11 mouse cellular contexts compared by ENCODE assay signal in the genomic region with DNA sequence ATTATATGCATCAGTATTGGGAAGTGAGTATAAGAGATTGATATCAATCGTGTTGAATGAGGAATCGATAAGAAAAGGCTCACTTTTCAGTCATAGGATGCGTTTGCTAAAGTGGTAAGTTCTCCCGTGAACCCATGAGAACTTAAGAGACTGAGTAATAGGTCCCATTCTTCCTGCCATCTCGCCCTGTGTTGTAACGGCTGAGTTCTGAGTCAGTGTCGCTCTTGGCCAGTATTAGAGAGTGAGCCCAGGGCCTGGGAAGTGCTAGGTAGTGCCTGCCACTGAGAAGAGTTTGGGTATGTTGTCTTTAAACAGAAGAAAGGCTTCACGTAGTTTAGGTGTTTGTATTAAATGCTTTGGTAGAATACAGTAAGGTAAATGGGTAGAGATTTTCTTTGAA.
"Had no signal": no experiment of that assay in that cellular context is flagged by ENCODE, and none has a peak within 500 bp of the region (broad histone marks: within the 10 kb centered on the region; RNA-seq: fewer than 3 reads in every experiment).

No protein-coding gene starts in this region.

- H3K9me3 ChIP-seq: neural tube, embryonic 15.5 days; stomach, embryonic 15.5 days had no signal

- H3K27ac ChIP-seq: neural tube, embryonic 15.5 days; stomach, embryonic 15.5 days; stomach, postnatal 0 days had no signal

- DNase-seq: retina, postnatal 1 day; right cerebral cortex, adult 18-20 months; right cerebral cortex, postnatal 14 days; right cerebral cortex, postnatal 25 days; right cerebral cortex, postnatal 4 days; spleen, adult 18-20 months; thymus, adult 18-20 months; thymus, adult 2 months had no signal

- H3K4me3 ChIP-seq: neural tube, embryonic 15.5 days; stomach, embryonic 15.5 days had no signal

- H3K27me3 ChIP-seq: neural tube, embryonic 15.5 days; stomach, embryonic 15.5 days had no signal
